Mouse (Mus musculus) limb, embryonic 10.5 days (tissue): ENCODE measurements around the gene Gm42421. TPM values are rescaled to one million over a fixed set of nuclear protein-coding genes. Genes with fewer than 3 reads are reported as not detected.

ENCODE experiments used
- DNase-seq: peaks from one replicate; pipeline ENCODE4 v3.0.0-alpha.2; 2017; ENCODE audit warnings: low spot score
- H3K27ac ChIP-seq: fragments of 300-500 bp; sonication (generic); 2 replicates; pipeline ENCODE4 v1.5.1; 2016; ENCODE audit warnings: mild to moderate bottlenecking
- H3K27me3 ChIP-seq: fragments of 300-500 bp; sonication (generic); 2 replicates; pipeline ENCODE4 v1.6.1; 2016; ENCODE audit warnings: low read depth, mild to moderate bottlenecking; ENCODE audit not compliant: poor library complexity, severe bottlenecking
- H3K36me3 ChIP-seq: fragments of 300-500 bp; sonication (generic); 2 replicates; pipeline ENCODE4 v1.6.1; 2016; ENCODE audit warnings: mild to moderate bottlenecking, moderate library complexity
- H3K4me1 ChIP-seq: fragments of 300-500 bp; sonication (generic); 2 replicates; pipeline ENCODE4 v1.6.1; 2016
- H3K4me3 ChIP-seq: fragments of 300-500 bp; sonication (generic); 2 replicates; pipeline ENCODE4 v1.5.1; 2016; ENCODE audit warnings: mild to moderate bottlenecking, moderate library complexity
- H3K9me3 ChIP-seq: fragments of 300-500 bp; sonication (generic); replicated peaks from 2 replicates; pipeline ENCODE4 v1.6.1; 2016; ENCODE audit warnings: mild to moderate bottlenecking
- WGBS: fragments of 180-500 bp; shearing (Covaris S2); methylation state at CpG from one replicate; pipeline ENCODE4 v1.1.7; 2016; 5-methylcytosine and 5-hydroxymethylcytosine counted together
- polyA plus RNA-seq: library from polyadenylated mRNA; unstranded; fragments of >200 nt; fragmentation: Nextera tagmentation; extraction: Ambion mirVana; gene quantifications from 2 replicates; pipeline ENCODE4 v1.2.1, GENCODE M21; 2016

Gene Gm42421
- polyA plus RNA-seq, 1 experiment from 2014 or later, result 0.83 TPM

- H3K36me3 ChIP-seq, result no peaks in the 10 kb centered on the region
- H3K27ac ChIP-seq, result no peak overlapping the region
- H3K4me1 ChIP-seq, result no peaks in the 10 kb centered on the region
- no peaks in the 10 kb centered on the region for H3K27me3 ChIP-seq
- H3K4me3 ChIP-seq, result no peak overlapping the region
- no peak for DNase-seq
- 87% methylated on average over 12 of the region's 12 CpGs for WGBS
- H3K9me3 ChIP-seq, result no peaks in the 10 kb centered on the region
Observed at GRCm38 (mm10) chr5:143948361-143948760, 20.4 kb downstream of the Gm42421 start.

DNA sequence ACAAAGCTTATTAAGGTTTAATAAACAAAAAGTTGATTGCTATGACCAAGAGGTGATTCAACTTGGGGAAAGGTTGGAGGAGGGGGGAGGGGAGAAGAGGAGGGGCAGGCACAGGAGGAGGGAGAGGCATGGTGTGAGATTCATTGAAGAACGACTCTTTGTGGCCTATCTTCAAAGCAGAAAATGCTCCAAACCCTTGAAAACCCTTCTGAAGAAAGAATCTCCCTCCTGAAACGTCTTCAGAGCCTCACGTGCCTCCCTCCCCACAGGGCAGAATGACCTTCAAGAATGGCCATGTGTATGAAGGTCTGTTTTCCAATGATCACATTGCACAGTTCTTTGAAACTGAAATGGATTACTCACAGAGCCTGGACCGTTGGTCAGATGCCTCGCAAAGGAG lies 22.0 kb downstream of the Gm42421 start:
- Histone ChIP-seq H3K27me3 (no peaks in the 10 kb centered on the region), H3K4me3 (no peak overlapping the region), H3K36me3 (no peaks in the 10 kb centered on the region), H3K9me3 (no peaks in the 10 kb centered on the region), H3K4me1 (no peaks in the 10 kb centered on the region), H3K27ac (no peak overlapping the region)
- 39% methylated on average over 5 of the region's 5 CpGs for WGBS
- no peak for DNase-seq

GRCm38 (mm10) chr5:143957101-143957500 lies 29.1 kb downstream of the Gm42421 start:
- Histone ChIP-seq H3K27me3 (no peaks in the 10 kb centered on the region), H3K4me3 (no peak overlapping the region), H3K9me3 (no peaks in the 10 kb centered on the region; the same call in 1 of the 2 replicates), H3K27ac (no peak overlapping the region), H3K4me1 (no peaks in the 10 kb centered on the region), H3K36me3 (no peaks in the 10 kb centered on the region)
- DNase-seq, result no peak
- 95% methylated on average over 6 of the region's 6 CpGs for WGBS

GRCm38 (mm10) chr5:143959551-143959950 lies 31.6 kb downstream of the Gm42421 start:
- H3K27me3 ChIP-seq, result no peaks in the 10 kb centered on the region
- 92% methylated on average over 11 of the region's 11 CpGs for WGBS
- no peaks in the 10 kb centered on the region for H3K36me3 ChIP-seq
- no peak overlapping the region for H3K4me3 ChIP-seq
- DNase-seq, result no peak
- H3K9me3 ChIP-seq, result no peaks in the 10 kb centered on the region; the same call in 1 of the 2 replicates
- no peaks in the 10 kb centered on the region for H3K4me1 ChIP-seq
- no peak overlapping the region for H3K27ac ChIP-seq

DNA sequence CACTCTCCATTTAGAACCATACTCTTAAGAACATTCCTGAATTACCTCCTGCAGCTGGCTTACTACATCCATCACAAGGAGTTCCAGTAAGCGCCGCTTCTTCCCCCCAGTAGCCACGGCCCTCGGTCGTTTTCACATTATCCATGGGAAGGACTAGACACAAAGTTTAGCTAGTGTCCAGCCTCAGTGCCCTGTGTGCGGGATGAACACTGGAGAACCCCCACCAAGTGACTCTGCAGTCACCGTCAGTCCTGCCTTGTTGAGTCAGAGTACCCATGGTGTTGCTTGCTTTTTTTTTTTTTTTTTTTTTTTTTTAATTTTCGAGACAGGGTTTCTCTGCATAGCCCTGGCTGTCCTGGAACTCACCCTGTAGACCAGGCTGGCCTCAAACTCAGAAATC lies 33.2 kb downstream of the Gm42421 start:
- WGBS, result 83% methylated on average over 8 of the region's 8 CpGs
- no peak for DNase-seq
- Histone ChIP-seq H3K4me3 (no peak overlapping the region), H3K9me3 (no peaks in the 10 kb centered on the region; the same call in 1 of the 2 replicates), H3K36me3 (no peaks in the 10 kb centered on the region), H3K27me3 (no peaks in the 10 kb centered on the region), H3K27ac (no peak overlapping the region), H3K4me1 (no peaks in the 10 kb centered on the region)

DNA sequence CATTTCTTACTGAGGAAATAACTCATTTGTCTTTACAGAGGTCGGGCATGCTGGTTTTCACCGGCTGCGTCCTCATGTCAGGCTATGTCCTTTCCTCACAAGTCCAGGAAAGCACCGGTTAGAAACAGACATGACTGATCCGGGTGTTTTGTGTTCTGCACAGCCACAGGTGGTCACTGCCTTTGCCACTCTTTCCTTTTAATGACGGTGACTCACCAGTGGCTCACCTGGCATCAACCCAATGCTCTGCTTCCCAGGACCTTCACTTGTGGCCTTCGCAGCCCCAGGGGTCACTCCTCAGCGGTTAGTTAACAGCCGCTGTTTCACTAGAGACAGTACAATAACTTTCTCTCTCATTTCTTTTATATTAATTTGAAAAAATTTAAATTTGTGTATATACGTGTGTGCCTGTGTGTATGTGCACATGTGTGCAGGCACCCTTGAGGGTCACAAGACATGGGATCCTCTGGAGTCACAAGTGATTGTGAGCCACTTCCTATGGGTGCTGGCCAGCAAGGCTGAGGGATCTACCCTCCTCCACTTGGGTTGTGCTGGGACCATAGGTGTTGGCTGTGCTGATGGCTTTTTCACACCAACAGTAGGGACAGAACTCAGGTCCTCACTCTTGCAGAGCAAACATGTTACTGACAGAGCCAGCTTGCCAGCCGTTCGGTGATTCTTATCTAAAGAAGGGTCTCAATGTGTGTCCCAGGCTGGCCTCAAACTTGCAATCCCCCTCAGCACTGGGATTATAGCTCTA lies 37.8 kb downstream of the Gm42421 start:
- no peak overlapping the region for H3K4me3 ChIP-seq
- no peak overlapping the region for H3K27ac ChIP-seq
- H3K36me3 ChIP-seq, result no peaks in the 10 kb centered on the region
- no peaks in the 10 kb centered on the region for H3K9me3 ChIP-seq
- no peaks in the 10 kb centered on the region for H3K27me3 ChIP-seq
- WGBS, result 90% methylated on average over 12 of the region's 12 CpGs
- DNase-seq, result no peak
- no peaks in the 10 kb centered on the region for H3K4me1 ChIP-seq

- Histone ChIP-seq H3K36me3 (no peaks in the 10 kb centered on the region), H3K27me3 (no peaks in the 10 kb centered on the region), H3K9me3 (no peaks in the 10 kb centered on the region), H3K4me1 (no peaks in the 10 kb centered on the region), H3K27ac (no peak overlapping the region), H3K4me3 (no peak overlapping the region)
- no peak for DNase-seq
- WGBS, result 89% methylated on average over 12 of the region's 12 CpGs
Observed at GRCm38 (mm10) chr5:143966671-143967070, 38.7 kb downstream of the Gm42421 start.

DNA sequence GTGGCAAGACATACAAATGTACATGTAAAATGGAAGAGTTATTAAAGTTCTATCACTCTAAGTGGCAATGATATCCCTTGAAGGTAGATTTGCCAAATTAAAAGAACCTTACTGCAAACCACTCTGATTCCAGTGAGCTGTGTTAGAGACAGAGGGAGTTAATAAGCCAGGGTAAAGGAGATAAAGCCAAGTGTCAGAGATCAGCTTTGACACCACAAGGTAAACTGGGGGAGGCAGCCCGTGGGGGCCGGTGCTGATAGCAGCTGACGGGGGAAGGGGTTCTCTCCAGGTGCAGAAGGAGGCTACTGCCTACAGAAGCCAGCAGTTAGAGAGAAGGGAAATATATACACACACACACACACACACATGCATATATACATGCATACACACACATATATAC lies 44.7 kb downstream of the Gm42421 start:
- 74% methylated on average over 3 of the region's 3 CpGs for WGBS
- Histone ChIP-seq H3K9me3 (no peaks in the 10 kb centered on the region), H3K4me1 (no peaks in the 10 kb centered on the region), H3K36me3 (no peaks in the 10 kb centered on the region), H3K4me3 (no peak overlapping the region), H3K27me3 (no peaks in the 10 kb centered on the region), H3K27ac (no peak overlapping the region)
- no peak for DNase-seq

DNA sequence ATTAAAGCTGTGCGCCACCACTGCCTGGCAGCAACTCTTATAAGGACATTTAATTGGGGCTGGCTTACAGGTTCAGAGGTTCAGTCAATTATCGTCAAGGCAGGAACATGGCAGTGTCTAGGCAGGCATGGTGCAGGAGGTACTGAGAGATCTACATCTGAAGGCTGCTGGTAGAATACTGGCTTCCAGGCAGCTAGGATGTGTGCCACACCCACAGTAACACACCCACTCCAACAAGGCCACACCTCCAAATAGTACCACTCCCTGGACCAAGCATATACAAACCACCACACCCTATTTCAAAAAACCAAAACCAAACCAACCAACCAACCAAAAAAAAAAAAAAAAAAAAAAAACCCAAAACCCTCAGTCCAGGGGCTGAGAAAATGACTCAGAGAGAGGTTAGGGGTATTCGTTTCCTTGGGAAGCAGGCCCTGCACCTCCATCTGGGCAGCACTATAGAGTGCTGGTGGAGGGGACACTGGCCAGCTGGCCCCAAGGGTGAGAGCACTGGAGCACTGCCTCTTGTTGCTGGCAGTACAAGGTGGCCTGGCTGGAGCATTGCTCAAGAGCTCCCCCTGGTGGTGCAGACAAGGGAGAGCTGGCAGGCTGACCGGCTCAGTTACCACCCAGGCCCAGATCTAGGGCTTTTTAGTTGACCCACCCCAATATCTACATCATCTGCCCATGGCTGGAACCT lies 47.1 kb downstream of the Gm42421 start:
- Histone ChIP-seq H3K4me1 (no peaks in the 10 kb centered on the region), H3K27ac (no peak overlapping the region), H3K4me3 (no peak overlapping the region), H3K27me3 (no peaks in the 10 kb centered on the region), H3K36me3 (no peaks in the 10 kb centered on the region), H3K9me3 (no peaks in the 10 kb centered on the region)
- DNase-seq, result peak; percentile 91
- 53% methylated on average over 4 of the region's 4 CpGs for WGBS

DNA sequence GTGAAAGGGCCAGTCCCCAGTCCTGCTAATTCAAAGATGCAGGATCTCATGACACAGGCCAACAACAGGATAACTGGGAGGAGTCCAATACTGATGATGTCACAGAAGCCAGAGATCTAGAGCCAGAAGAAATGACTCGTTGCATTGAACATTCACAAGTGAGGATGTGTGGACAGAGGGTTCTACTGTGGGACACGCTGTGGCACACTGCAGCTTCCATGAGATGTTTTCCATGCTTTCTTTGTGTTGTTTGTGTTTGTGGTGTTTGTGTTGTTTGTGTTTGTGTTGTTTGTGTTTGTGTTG lies 47.6 kb downstream of the Gm42421 start:
- WGBS, result 78% methylated on average over 2 of the region's 2 CpGs
- Histone ChIP-seq H3K4me3 (no peak overlapping the region), H3K27ac (no peak overlapping the region), H3K27me3 (no peaks in the 10 kb centered on the region), H3K36me3 (no peaks in the 10 kb centered on the region), H3K4me1 (peaks cover 4% of the 10 kb centered on the region), H3K9me3 (no peaks in the 10 kb centered on the region)
- no peak for DNase-seq

- no peak overlapping the region for H3K27ac ChIP-seq
- 89% methylated on average over 11 of the region's 11 CpGs for WGBS
- no peaks in the 10 kb centered on the region for H3K36me3 ChIP-seq
- no peaks in the 10 kb centered on the region for H3K9me3 ChIP-seq
- no peak for DNase-seq
- peaks cover 10% of the 10 kb centered on the region for H3K4me1 ChIP-seq
- H3K27me3 ChIP-seq, result no peaks in the 10 kb centered on the region
- no peak overlapping the region for H3K4me3 ChIP-seq
Observed at GRCm38 (mm10) chr5:143976232-143976631, 48.3 kb downstream of the Gm42421 start.

GRCm38 (mm10) chr5:143976726-143977431 lies 48.9 kb downstream of the Gm42421 start:
- H3K4me3 ChIP-seq, result no peak overlapping the region
- H3K27ac ChIP-seq, result no peak overlapping the region
- no peaks in the 10 kb centered on the region for H3K36me3 ChIP-seq
- peaks cover 10% of the 10 kb centered on the region for H3K4me1 ChIP-seq
- DNase-seq, result no peak
- no peaks in the 10 kb centered on the region for H3K9me3 ChIP-seq
- H3K27me3 ChIP-seq, result no peaks in the 10 kb centered on the region
- 74% methylated on average over 16 of the region's 16 CpGs for WGBS

DNA sequence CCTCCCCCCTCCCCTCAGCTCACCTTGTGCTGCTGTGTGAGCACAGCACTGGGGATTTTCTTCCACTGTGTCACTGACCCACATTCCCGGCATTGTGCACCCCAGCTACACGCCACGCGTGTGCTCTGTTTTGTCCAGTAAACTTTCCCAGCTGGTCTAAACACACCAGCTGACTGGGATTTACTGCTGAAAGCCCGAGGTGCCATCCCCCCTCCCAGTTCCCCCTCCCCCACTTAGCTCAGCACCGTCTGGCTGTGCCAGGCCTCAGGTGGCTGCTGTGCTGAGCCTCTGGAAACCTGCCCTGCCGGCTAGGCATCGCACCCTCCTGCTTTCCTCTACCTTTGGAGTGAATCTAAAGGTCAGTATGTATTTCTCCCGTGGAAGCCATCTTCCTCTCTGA lies 52.9 kb downstream of the Gm42421 start:
- peaks cover 10% of the 10 kb centered on the region for H3K4me1 ChIP-seq
- H3K4me3 ChIP-seq, result no peak overlapping the region
- WGBS, result 33% methylated on average over 9 of the region's 9 CpGs
- peak overlapping the region; percentile 42; the same call in 1 of the 2 replicates for H3K27ac ChIP-seq
- H3K9me3 ChIP-seq, result no peaks in the 10 kb centered on the region
- H3K27me3 ChIP-seq, result no peaks in the 10 kb centered on the region
- H3K36me3 ChIP-seq, result peaks cover 26% of the 10 kb centered on the region
- DNase-seq, result peak; percentile 32
